8 mouse cellular contexts compared by ENCODE assay signal in the genomic region with DNA sequence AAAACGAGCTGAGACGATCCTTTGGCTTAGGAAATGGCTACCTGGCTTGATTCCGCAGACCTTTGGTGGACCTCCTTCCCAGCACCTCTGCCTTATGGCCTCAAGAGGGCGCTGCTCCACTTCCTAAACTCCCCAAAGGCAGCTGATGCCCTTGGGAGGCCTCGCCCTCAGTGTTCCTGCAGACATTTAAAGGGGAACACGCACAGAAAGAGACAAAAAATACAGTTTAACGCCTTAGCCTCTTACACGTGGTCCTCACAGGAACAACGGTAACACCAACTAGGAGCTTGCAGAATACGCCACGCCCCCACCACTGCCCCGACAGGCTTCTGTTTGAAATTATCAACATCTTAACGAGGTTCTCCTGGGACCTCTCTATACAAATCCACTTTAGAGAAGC.
DNase-seq lines count a peak whose midpoint lies in the region; ATAC-seq and TF ChIP-seq lines count a peak whose summit lies in the region.

No protein-coding gene starts in this region.

- peaks cover 24% of the 10 kb centered on the region for H3K4me1 ChIP-seq in embryonic facial prominence, embryonic 12.5 days
- H3K4me1 ChIP-seq in limb, embryonic 15.5 days = peaks cover 41% of the 10 kb centered on the region
- peaks cover 7% of the 10 kb centered on the region; the same call in 1 of the 2 replicates for H3K4me1 ChIP-seq in midbrain, postnatal 0 days (ENCODE audit: insufficient read depth, low read length)

- H3K4me2 ChIP-seq in embryonic facial prominence, embryonic 12.5 days (replicated peaks) = peak overlapping the region; percentile 58
- H3K4me2 ChIP-seq in limb, embryonic 15.5 days = peak overlapping the region; percentile 51
- H3K4me2 ChIP-seq in midbrain, postnatal 0 days (ENCODE audit: low read depth, low read length, poor library complexity, severe bottlenecking) = peak overlapping the region; percentile 40

- no peak overlapping the region for H3K27ac ChIP-seq in embryonic facial prominence, embryonic 12.5 days
- peak overlapping the region; percentile 74; the same call in 1 of the 2 replicates for H3K27ac ChIP-seq in limb, embryonic 15.5 days
- H3K27ac ChIP-seq in midbrain, postnatal 0 days (ENCODE audit: low read depth, low read length) = no peak overlapping the region

- WGBS in embryonic facial prominence, embryonic 12.5 days = 3% methylated on average over 13 of the region's 13 CpGs
- WGBS in limb, embryonic 15.5 days = 5% methylated on average over 13 of the region's 13 CpGs
- WGBS in midbrain, postnatal 0 days = 7% methylated on average over 13 of the region's 13 CpGs

- H3K9ac ChIP-seq in embryonic facial prominence, embryonic 12.5 days = no peak overlapping the region
- H3K9ac ChIP-seq in limb, embryonic 15.5 days = no peak overlapping the region
- H3K9ac ChIP-seq in midbrain, postnatal 0 days (replicated peaks; ENCODE audit: low read length, poor library complexity, severe bottlenecking) = no peak overlapping the region

- no peaks in the 10 kb centered on the region for H3K9me3 ChIP-seq in embryonic facial prominence, embryonic 12.5 days
- no peaks in the 10 kb centered on the region for H3K9me3 ChIP-seq in limb, embryonic 15.5 days
- H3K9me3 ChIP-seq in midbrain, postnatal 0 days (ENCODE audit: low read length) = no peaks in the 10 kb centered on the region

- ATAC-seq in embryonic facial prominence, embryonic 12.5 days (ENCODE audit: insufficient number of reproducible peaks, insufficient read depth, low FRiP score, low TSS enrichment) = no peak
- ATAC-seq in limb, embryonic 15.5 days (ENCODE audit: insufficient number of reproducible peaks, low FRiP score, low TSS enrichment, low read depth) = no peak
- ATAC-seq in midbrain, postnatal 0 days (ENCODE audit: low FRiP score) = peak; percentile 76; the same call in 1 of the 2 replicates

- H3K4me3 ChIP-seq in embryonic facial prominence, embryonic 12.5 days = no peak overlapping the region
- peak overlapping the region; percentile 32; the same call in 1 of the 2 replicates for H3K4me3 ChIP-seq in limb, embryonic 15.5 days
- no peak overlapping the region; the same call in 1 of the 2 replicates for H3K4me3 ChIP-seq in midbrain, postnatal 0 days (ENCODE audit: low read depth, low read length)

- no peaks in the 10 kb centered on the region for H3K27me3 ChIP-seq in embryonic facial prominence, embryonic 12.5 days
- H3K27me3 ChIP-seq in limb, embryonic 15.5 days = no peaks in the 10 kb centered on the region
- 0 out of 2 replicates have a peak, but pooled peaks cover 3% of the 10 kb centered on the region for H3K27me3 ChIP-seq in midbrain, postnatal 0 days (ENCODE audit: insufficient read depth, low read length)

- peak; percentile 94 for TF ChIP-seq CTCF in midbrain, postnatal 0 days (IDR thresholded peaks at IDR 0.05)

- peak; percentile 95 for DNase-seq in 3T3-L1 (ENCODE audit: low read depth, low spot score)
- peak; percentile 88 to 89 for DNase-seq in adrenal gland, postnatal 36 days
- peak; percentile 84 to 88 for DNase-seq in heart, adult 9 months (ENCODE audit: low spot score in 2 of 2)
- DNase-seq in kidney, adult 9 months = peak; percentile 96
- peak; percentile 95 for DNase-seq in midbrain, postnatal 0 days (ENCODE audit: low spot score)
- peak; percentile 41 to 79 for DNase-seq in spleen, postnatal 10 days (ENCODE audit: low spot score in 2 of 2)

- H3K36me3 ChIP-seq in embryonic facial prominence, embryonic 12.5 days = no peaks in the 10 kb centered on the region
- no peaks in the 10 kb centered on the region for H3K36me3 ChIP-seq in limb, embryonic 15.5 days
- H3K36me3 ChIP-seq in midbrain, postnatal 0 days (ENCODE audit: insufficient read depth, low read length) = no peaks in the 10 kb centered on the region
